Mouse (Mus musculus) liver, adult 2 months (tissue): ENCODE measurements around the gene Fam76b.

ENCODE experiments used
- CTCF ChIP-seq: fragments of 200-500 bp; IDR thresholded peaks from 2 replicates; pipeline ENCODE4 v1.5.1; 2011; ENCODE audit warnings: low read depth, low read length, control low read depth
- POLR2A ChIP-seq: fragments of 200-500 bp; IDR thresholded peaks from 2 replicates; pipeline ENCODE4 v1.6.1; 2011; ENCODE audit warnings: low read length, control low read depth; ENCODE audit not compliant: insufficient read depth; ENCODE audit errors: extremely low read depth

DNA sequence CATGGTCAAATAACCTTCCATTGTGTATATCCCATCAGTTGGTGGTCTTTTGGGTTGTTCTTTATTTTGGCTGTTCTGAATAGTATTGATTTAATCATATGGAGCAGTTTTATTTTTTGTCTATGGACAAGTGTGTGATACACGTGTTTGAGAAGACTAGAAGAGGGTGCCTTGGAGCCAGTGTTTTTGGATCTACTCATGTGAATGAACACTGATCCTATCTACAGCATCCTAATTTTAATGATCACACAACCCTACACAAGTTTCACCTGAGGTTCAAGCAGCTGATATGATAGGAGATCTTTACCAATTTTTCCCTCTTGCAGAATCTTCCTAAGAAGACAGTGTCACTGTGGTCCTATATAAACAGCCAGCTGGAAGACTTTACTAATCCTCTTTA, 23.0 kb upstream of the Fam76b start:
- no peak for TF ChIP-seq CTCF
- TF ChIP-seq POLR2A: no peak
